Mouse (Mus musculus): Measurements from ENCODE around the gene Myh9. TPM values are rescaled to one million over a fixed set of nuclear protein-coding genes. Genes with fewer than 3 reads are reported as not detected.

The Myh9 gene
- 55.4 and 64.5 TPM in 2 replicates for polyA plus RNA-seq (2015; fragmentation: Nextera tagmentation; extraction: Ambion mirVana)

GRCm38 (mm10) chr15:77842047-77842843, at the start of gene Myh9:
Gene Myh9, minus strand, starts transcription at chr15:77842175.
- peak; percentile 98 for ATAC-seq (ENCODE audit: low FRiP score, low TSS enrichment)
- Histone ChIP-seq H3K4me1 (ENCODE audit: insufficient read depth, low read length) (peaks cover 39% of the 10 kb centered on the region), H3K36me3 (ENCODE audit: insufficient read depth, low read length) (no peaks in the 10 kb centered on the region), H3K4me2 (replicated peaks; ENCODE audit: low read depth, low read length) (peak within 1 kb of the TSS; percentile 82), H3K9me3 (ENCODE audit: low read length) (no peaks in the 10 kb centered on the region), H3K9ac (replicated peaks; ENCODE audit: low read length) (peak within 1 kb of the TSS; percentile 93), H3K27ac (ENCODE audit: low read length) (peak within 1 kb of the TSS; percentile 98), H3K27me3 (ENCODE audit: insufficient read depth, low read length) (no peaks in the 10 kb centered on the region), H3K4me3 (ENCODE audit: low read length) (peak within 1 kb of the TSS; percentile 97)
- WGBS = under 1% methylated on average over 45 of the region's 46 CpGs

DNA sequence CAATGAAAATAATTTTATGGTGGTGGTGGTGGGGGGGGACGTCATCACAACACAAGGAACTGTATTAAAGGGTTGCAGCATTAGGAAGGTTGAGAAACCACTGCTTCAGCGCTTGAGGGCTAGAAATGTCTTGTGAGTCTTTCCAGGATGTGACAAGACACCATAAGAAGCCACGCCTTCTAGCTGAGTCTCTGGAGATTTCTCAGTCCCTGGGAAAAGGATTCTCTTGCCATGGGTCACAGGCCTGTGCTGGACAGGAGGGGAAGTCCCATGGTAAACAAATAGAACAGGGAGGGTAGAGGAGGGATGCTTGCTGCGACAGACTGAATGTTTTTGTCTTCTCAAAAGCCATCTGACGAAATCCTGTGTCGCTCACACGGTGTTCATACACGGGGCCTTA, 49.8 kb upstream of the Myh9 start:
- H3K27ac ChIP-seq (ENCODE audit: low read length) = no peak overlapping the region; the same call in 1 of the 2 replicates
- H3K4me2 ChIP-seq (replicated peaks; ENCODE audit: low read depth, low read length) = no peak overlapping the region
- no peak overlapping the region for H3K9ac ChIP-seq (replicated peaks; ENCODE audit: low read length)
- H3K36me3 ChIP-seq (ENCODE audit: insufficient read depth, low read length) = no peaks in the 10 kb centered on the region
- no peak for ATAC-seq (ENCODE audit: low FRiP score, low TSS enrichment)
- H3K9me3 ChIP-seq (ENCODE audit: low read length) = no peaks in the 10 kb centered on the region
- H3K4me1 ChIP-seq (ENCODE audit: insufficient read depth, low read length) = peaks cover 19% of the 10 kb centered on the region; the same call in 1 of the 2 replicates
- WGBS = 66% methylated on average over 8 of the region's 8 CpGs
- H3K4me3 ChIP-seq (ENCODE audit: low read length) = no peak overlapping the region
- no peaks in the 10 kb centered on the region for H3K27me3 ChIP-seq (ENCODE audit: insufficient read depth, low read length)

- Histone ChIP-seq H3K4me3 (ENCODE audit: low read length) (no peak overlapping the region), H3K27ac (ENCODE audit: low read length) (no peak overlapping the region), H3K9ac (replicated peaks; ENCODE audit: low read length) (no peak overlapping the region), H3K4me2 (replicated peaks; ENCODE audit: low read depth, low read length) (no peak overlapping the region), H3K9me3 (ENCODE audit: low read length) (no peaks in the 10 kb centered on the region), H3K4me1 (ENCODE audit: insufficient read depth, low read length) (peaks cover 24% of the 10 kb centered on the region), H3K27me3 (ENCODE audit: insufficient read depth, low read length) (no peaks in the 10 kb centered on the region), H3K36me3 (ENCODE audit: insufficient read depth, low read length) (no peaks in the 10 kb centered on the region)
- 32% methylated on average over 4 of the region's 4 CpGs for WGBS
- no peak for ATAC-seq (ENCODE audit: low FRiP score, low TSS enrichment)
Measured at GRCm38 (mm10) chr15:77889761-77890422, 47.9 kb upstream of the Myh9 start.

DNA sequence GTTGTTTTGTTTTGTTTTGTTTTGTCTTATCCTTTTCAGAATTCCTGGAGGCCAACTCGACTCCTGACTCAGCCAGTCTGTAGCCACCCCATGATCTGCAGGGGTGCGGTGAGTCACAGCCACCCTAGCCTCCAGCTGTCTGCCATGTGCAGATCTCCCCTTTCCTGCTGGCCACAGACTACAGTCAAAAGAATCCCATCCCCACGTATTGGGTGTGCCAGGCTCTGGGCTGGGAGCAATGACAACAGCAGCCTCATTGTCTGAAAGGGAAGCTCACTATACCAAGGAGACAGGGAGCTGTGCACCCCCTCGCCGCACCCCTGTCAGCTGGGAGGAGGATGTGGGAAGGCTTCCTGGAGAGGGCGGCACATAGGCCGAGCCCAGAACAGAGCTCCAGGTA, 46.3 kb upstream of the Myh9 start:
- H3K36me3 ChIP-seq (ENCODE audit: insufficient read depth, low read length) = no peaks in the 10 kb centered on the region
- no peak overlapping the region for H3K4me2 ChIP-seq (replicated peaks; ENCODE audit: low read depth, low read length)
- 65% methylated on average over 7 of the region's 7 CpGs for WGBS
- H3K27ac ChIP-seq (ENCODE audit: low read length) = no peak overlapping the region
- H3K27me3 ChIP-seq (ENCODE audit: insufficient read depth, low read length) = no peaks in the 10 kb centered on the region
- ATAC-seq (ENCODE audit: low FRiP score, low TSS enrichment) = no peak
- no peak overlapping the region for H3K9ac ChIP-seq (replicated peaks; ENCODE audit: low read length)
- no peak overlapping the region for H3K4me3 ChIP-seq (ENCODE audit: low read length)
- H3K4me1 ChIP-seq (ENCODE audit: insufficient read depth, low read length) = peaks cover 24% of the 10 kb centered on the region
- no peaks in the 10 kb centered on the region for H3K9me3 ChIP-seq (ENCODE audit: low read length)

GRCm38 (mm10) chr15:77887093-77887488, 45.1 kb upstream of the Myh9 start:
- WGBS = 58% methylated on average over 1 of the region's 1 CpGs
- no peaks in the 10 kb centered on the region for H3K9me3 ChIP-seq (ENCODE audit: low read length)
- no peak overlapping the region for H3K4me2 ChIP-seq (replicated peaks; ENCODE audit: low read depth, low read length)
- no peak overlapping the region for H3K4me3 ChIP-seq (ENCODE audit: low read length)
- no peaks in the 10 kb centered on the region for H3K27me3 ChIP-seq (ENCODE audit: insufficient read depth, low read length)
- peaks cover 36% of the 10 kb centered on the region for H3K4me1 ChIP-seq (ENCODE audit: insufficient read depth, low read length)
- peak overlapping the region; percentile 19; the same call in 1 of the 2 replicates for H3K9ac ChIP-seq (replicated peaks; ENCODE audit: low read length)
- H3K27ac ChIP-seq (ENCODE audit: low read length) = peak overlapping the region; percentile 76; the same call in 1 of the 2 replicates
- no peaks in the 10 kb centered on the region for H3K36me3 ChIP-seq (ENCODE audit: insufficient read depth, low read length)
- ATAC-seq (ENCODE audit: low FRiP score, low TSS enrichment) = no peak

DNA sequence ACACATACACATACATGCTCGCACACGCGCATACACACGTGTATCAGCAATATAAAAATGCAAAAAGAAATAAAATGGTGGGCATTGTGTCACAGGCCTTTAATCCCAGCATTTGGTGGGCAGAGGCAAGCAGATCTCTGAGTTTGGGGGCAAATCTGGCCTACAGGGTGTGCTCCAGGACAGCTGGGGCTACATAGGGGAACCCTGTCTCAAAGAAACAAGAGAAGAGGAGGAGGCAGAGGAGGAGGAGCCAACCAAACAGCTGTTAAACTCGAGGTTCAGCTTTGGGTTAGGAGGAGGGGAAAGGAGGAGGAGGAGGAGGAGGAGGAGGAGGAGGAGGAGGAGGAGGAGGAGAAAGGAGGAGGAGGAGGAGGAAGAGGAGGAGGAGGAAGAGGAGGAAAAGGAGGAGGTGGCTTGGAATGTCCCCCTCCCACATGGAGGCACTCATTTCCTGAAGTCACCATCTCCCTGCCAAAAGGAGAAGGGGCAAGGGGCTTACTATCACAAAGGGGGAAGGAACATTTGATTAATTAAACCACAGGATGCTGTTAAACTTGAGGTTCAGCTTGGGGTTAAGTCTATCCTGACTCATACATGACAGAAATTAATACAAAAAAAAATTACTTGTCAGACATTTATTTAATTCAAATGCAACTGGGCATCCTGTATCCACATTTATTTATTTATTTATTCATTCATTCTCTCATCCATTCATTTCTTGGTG, 44.6 kb upstream of the Myh9 start:
- no peak for ATAC-seq (ENCODE audit: low FRiP score, low TSS enrichment)
- H3K27me3 ChIP-seq (ENCODE audit: insufficient read depth, low read length) = no peaks in the 10 kb centered on the region
- peak overlapping the region; percentile 76; the same call in 1 of the 2 replicates for H3K27ac ChIP-seq (ENCODE audit: low read length)
- H3K9me3 ChIP-seq (ENCODE audit: low read length) = no peaks in the 10 kb centered on the region
- H3K9ac ChIP-seq (replicated peaks; ENCODE audit: low read length) = no peak overlapping the region; the same call in 1 of the 2 replicates
- H3K4me3 ChIP-seq (ENCODE audit: low read length) = no peak overlapping the region
- WGBS = 94% methylated on average over 4 of the region's 5 CpGs
- peaks cover 42% of the 10 kb centered on the region for H3K4me1 ChIP-seq (ENCODE audit: insufficient read depth, low read length)
- no peak overlapping the region for H3K4me2 ChIP-seq (replicated peaks; ENCODE audit: low read depth, low read length)
- H3K36me3 ChIP-seq (ENCODE audit: insufficient read depth, low read length) = no peaks in the 10 kb centered on the region

GRCm38 (mm10) chr15:77885945-77886344, 44.0 kb upstream of the Myh9 start:
- H3K36me3 ChIP-seq (ENCODE audit: insufficient read depth, low read length) = no peaks in the 10 kb centered on the region
- WGBS = 76% methylated on average over 4 of the region's 4 CpGs
- peak overlapping the region; percentile 66; the same call in 1 of the 2 replicates for H3K27ac ChIP-seq (ENCODE audit: low read length)
- ATAC-seq (ENCODE audit: low FRiP score, low TSS enrichment) = no peak
- peaks cover 37% of the 10 kb centered on the region for H3K4me1 ChIP-seq (ENCODE audit: insufficient read depth, low read length)
- no peak overlapping the region for H3K4me2 ChIP-seq (replicated peaks; ENCODE audit: low read depth, low read length)
- H3K9ac ChIP-seq (replicated peaks; ENCODE audit: low read length) = no peak overlapping the region
- no peaks in the 10 kb centered on the region for H3K27me3 ChIP-seq (ENCODE audit: insufficient read depth, low read length)
- H3K9me3 ChIP-seq (ENCODE audit: low read length) = no peaks in the 10 kb centered on the region
- H3K4me3 ChIP-seq (ENCODE audit: low read length) = no peak overlapping the region

GRCm38 (mm10) chr15:77885159-77885558, 43.2 kb upstream of the Myh9 start:
- no peaks in the 10 kb centered on the region for H3K27me3 ChIP-seq (ENCODE audit: insufficient read depth, low read length)
- H3K9me3 ChIP-seq (ENCODE audit: low read length) = no peaks in the 10 kb centered on the region
- H3K36me3 ChIP-seq (ENCODE audit: insufficient read depth, low read length) = no peaks in the 10 kb centered on the region
- H3K4me2 ChIP-seq (replicated peaks; ENCODE audit: low read depth, low read length) = no peak overlapping the region
- WGBS = 88% methylated on average over 6 of the region's 6 CpGs
- H3K4me3 ChIP-seq (ENCODE audit: low read length) = no peak overlapping the region
- H3K27ac ChIP-seq (ENCODE audit: low read length) = no peak overlapping the region
- no peak for ATAC-seq (ENCODE audit: low FRiP score, low TSS enrichment)
- H3K9ac ChIP-seq (replicated peaks; ENCODE audit: low read length) = no peak overlapping the region
- peaks cover 37% of the 10 kb centered on the region for H3K4me1 ChIP-seq (ENCODE audit: insufficient read depth, low read length)

GRCm38 (mm10) chr15:77883697-77884010, 41.7 kb upstream of the Myh9 start:
- ATAC-seq (ENCODE audit: low FRiP score, low TSS enrichment) = no peak; the same call in 1 of the 2 replicates
- Histone ChIP-seq H3K27me3 (ENCODE audit: insufficient read depth, low read length) (no peaks in the 10 kb centered on the region), H3K27ac (ENCODE audit: low read length) (peak overlapping the region; percentile 98), H3K4me1 (ENCODE audit: insufficient read depth, low read length) (peaks cover 37% of the 10 kb centered on the region), H3K36me3 (ENCODE audit: insufficient read depth, low read length) (no peaks in the 10 kb centered on the region), H3K4me3 (ENCODE audit: low read length) (no peak overlapping the region), H3K9ac (replicated peaks; ENCODE audit: low read length) (peak overlapping the region; percentile 59), H3K4me2 (replicated peaks; ENCODE audit: low read depth, low read length) (peak overlapping the region; percentile 40), H3K9me3 (ENCODE audit: low read length) (no peaks in the 10 kb centered on the region)
- 49% methylated on average over 4 of the region's 4 CpGs for WGBS
